Mouse (Mus musculus) colon, adult 2 months (tissue): ENCODE measurements around the gene Dmac2. TPM values are rescaled to one million over a fixed set of nuclear protein-coding genes. Genes with fewer than 3 reads are reported as not detected.

Experiments
- polyA plus RNA-seq: library from polyadenylated mRNA; depleted of rRNA; stranded (reverse); fragments of >200 nt; gene quantifications from 2 replicates; pipeline ENCODE4 v1.2.3, GENCODE M21; 2012; rRNA removed

The Dmac2 gene
- polyA plus RNA-seq: 86.7 and 94.4 TPM in 2 replicates

DNA sequence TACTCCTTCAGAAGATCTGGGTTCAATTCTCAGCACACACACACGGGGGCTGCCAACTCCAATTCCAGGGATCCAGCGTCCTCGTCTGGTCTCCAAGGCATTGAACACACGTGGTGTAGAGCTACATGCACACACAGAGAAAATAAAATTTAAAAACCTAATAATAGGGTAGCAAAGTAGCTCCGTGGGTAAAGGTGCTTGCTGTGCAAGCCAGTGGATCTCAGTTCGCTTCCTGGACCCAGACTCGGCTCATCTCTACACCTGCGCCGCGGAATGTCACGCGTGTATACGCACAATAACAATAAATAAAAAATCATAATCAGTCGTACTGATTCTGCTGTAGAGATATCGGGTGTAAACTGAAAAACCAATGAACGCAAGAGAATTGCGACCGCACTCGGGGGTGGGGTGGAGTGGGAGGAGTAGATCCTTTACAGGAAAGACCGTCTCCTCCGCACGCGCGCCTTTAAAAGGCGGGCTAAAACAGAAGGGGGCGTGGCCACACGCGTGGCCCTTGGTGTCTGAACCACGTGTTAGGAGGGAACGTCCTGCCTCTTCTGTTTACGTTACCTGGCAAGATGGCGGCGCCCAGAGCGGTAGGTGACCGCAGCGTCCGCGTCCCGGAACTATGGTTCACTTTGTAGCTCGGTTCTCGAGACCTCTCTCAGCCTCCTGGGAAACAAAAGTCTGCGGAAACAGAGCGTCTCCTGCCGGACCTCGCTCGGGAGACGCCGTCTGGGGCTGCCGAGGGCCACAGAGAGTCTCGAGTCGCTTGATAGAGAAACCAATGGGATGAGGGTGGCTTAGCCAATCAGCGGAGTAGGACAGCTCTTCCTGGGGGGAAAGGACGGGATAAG, at the start of gene Dmac2:
Gene Dmac2, plus strand, starts transcription at position 550 of the 857 bp plus-strand sequence.

DNA sequence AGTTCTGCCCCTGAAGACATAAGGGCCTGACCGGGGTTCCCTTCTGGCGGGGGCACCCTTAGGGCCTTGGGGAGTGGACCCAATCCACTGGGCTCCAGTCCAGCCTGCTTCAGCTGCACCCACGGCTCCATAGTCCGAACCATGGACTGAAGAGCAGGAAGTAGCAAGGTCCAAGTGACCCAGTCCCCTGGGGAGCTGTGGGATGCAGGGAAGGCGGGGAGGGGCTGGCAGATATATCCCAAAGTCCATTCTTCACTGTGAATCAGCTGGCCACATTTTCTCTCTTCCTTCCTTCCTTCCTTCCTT, 3.6 kb upstream of the Dmac2 start, which contains the start of gene Erich4:
Gene Erich4, minus strand, starts transcription at position 187 of the 306 bp plus-strand sequence.

DNA sequence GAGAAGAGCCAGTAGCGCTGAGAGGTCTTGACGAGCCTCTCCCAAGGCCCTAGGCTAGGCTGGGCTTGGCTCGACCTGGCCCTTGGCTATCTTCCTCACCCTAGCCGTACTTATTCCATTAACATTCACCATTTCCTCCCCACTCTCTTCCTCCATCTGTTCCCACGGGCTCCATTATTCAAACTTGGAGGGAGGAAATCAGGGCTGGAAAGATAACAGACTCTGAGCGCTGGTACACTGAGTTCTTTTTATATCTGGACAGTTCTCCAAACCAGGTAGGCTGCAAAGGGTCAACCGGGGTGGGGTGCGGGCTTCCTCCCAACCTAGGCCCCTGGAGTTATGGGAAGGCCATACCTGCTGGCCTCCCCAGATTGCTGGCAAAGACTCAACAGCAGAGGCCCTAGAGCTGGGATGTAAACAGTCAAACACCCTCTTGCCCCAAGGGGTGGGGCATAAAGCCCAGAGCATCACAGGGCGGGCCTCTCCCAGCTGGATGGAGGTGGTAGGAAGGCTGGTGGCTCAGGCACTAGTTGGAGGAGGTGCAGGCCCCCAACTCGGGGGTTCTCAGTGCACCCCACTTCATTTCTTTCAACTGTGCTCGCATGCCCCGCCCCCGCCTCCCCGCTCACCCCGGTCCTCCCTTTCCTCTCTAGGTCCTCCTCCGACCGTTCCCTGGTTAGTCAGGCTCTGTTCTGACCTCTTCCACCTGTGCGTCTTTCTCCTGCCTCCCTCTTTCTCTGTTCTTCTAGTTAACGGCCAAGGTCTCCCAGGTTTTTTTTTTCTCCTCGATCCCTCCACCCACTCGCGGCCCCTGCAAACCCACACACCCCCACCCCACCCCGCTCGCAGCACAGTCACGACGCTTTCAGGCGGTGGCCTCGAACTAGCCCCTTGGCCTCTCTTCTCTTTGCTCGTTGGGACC, 7.6 kb downstream of the Dmac2 start, which contains the start of gene B3gnt8:
Gene B3gnt8, plus strand, starts transcription at position 146 of the 922 bp plus-strand sequence.

DNA sequence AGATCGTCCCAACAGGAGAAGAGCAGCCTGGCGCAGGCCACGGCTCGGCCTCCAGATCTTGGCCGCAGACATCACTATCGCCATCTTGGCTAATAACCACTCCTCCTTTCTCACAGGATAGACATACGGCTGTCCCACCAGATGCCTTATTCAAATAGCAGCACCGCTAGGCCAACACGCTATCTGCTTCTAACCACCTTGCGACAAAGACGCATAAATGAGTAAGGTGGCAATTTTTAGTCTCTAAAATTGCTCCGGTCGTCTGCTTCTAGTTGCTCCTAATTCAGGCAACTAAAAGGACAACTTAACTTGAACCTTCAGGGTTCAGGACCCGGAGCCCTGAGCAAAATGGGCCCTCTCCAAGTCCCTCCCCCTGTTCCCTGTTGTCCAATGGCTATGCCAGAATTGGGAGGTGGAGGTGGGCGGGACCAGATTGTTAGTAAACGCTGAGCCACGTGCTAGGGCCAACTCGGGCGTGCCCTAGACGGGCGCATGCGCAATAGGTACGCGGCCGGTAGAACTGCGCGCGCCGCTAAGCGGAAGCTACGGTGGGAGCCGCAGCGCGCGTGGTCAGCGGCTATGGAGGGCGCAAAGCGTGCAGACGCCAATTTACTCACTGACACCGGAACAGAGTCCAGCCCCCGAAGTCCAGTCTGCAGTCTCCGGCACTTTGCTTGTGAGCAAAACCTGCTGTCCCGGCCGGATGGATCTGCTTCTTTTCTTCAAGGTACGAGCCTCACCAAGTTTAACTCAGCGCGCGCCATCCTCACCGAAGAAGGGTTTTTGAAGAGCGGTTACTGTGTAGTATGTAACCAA, 39.7 kb downstream of the Dmac2 start, which contains the start of the genes Bckdha and Exosc5:
Gene Bckdha, minus strand, starts transcription at position 325 of the 816 bp plus-strand sequence.
Gene Exosc5, plus strand, starts transcription at position 508 of the 816 bp plus-strand sequence.

DNA sequence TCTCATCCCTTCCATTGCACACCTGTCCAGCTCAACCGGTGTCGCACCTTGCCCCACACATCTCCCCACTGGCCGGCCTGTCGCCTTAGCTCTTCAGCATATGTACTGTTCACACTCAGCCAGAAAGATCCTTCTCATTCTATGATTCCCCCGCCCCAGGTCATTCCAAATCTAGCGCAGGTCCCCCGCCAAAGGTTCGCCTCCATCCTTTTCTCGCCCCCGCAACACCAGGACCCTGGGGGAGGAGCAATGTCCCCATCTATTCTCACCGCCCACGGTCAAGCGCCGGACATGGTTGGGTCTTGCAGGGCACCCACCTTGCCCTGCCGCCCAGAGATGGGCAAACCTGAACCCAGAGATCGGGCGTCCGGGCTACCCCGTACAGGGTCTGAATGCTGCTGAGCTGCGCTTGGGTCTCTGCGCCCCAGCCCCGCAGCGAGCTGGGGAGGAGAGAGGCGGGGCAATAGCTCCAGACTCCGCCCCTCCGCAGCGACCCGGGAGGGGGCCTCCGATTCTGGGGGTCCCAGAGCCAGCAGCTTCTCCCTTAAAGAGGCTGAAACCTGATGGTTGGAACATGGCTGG, 55.6 kb downstream of the Dmac2 start, which contains the start of gene Tmem91:
Gene Tmem91, minus strand, starts transcription at position 448 of the 582 bp plus-strand sequence.

Other genes starting within 250 kb of the Dmac2 start
- 0.77 TPM in 1 of 2 replicates, not detected in the other for gene Cnfn, start 249.7 kb upstream of the Dmac2 start, polyA plus RNA-seq
- gene Lipe, start 220.7 kb upstream of the Dmac2 start, polyA plus RNA-seq: 26.7 and 33.9 TPM in 2 replicates
- not detected in 2 replicates for gene Cxcl17, start 206.5 kb upstream of the Dmac2 start, polyA plus RNA-seq
- gene Ceacam1, start 141.8 kb upstream of the Dmac2 start, polyA plus RNA-seq: 822 and 1,160 TPM in 2 replicates
- 1.6 and 2.0 TPM in 2 replicates for gene Ceacam2, start 79.6 kb upstream of the Dmac2 start, polyA plus RNA-seq
- 0.65 and 1.7 TPM in 2 replicates for gene Erich4, start 3.5 kb upstream of the Dmac2 start, polyA plus RNA-seq
- gene B3gnt8, start 7.2 kb downstream of the Dmac2 start, polyA plus RNA-seq: 14.8 and 18.0 TPM in 2 replicates
- gene Bckdha, start 39.6 kb downstream of the Dmac2 start, polyA plus RNA-seq: 124 and 131 TPM in 2 replicates
- gene Exosc5, start 39.8 kb downstream of the Dmac2 start, polyA plus RNA-seq: 73.3 and 77.2 TPM in 2 replicates
- 0.58 and 1.6 TPM in 2 replicates for gene Tmem91, start 55.8 kb downstream of the Dmac2 start, polyA plus RNA-seq
- 31.8 and 42.8 TPM in 2 replicates for gene B9d2, start 61.4 kb downstream of the Dmac2 start, polyA plus RNA-seq
- 19.2 and 29.7 TPM in 2 replicates for gene Tgfb1, start 67.6 kb downstream of the Dmac2 start, polyA plus RNA-seq
- 73.4 and 84.1 TPM in 2 replicates for gene Ccdc97, start 99.7 kb downstream of the Dmac2 start, polyA plus RNA-seq
- gene Hnrnpul1, start 135.3 kb downstream of the Dmac2 start, polyA plus RNA-seq: 46.5 and 50.5 TPM in 2 replicates
- gene Axl, start 169.3 kb downstream of the Dmac2 start, polyA plus RNA-seq: 49.2 and 52.7 TPM in 2 replicates
- 83.9 and 93.4 TPM in 2 replicates for gene Cyp2s1, start 197.5 kb downstream of the Dmac2 start, polyA plus RNA-seq